Mouse (Mus musculus): Measurements from ENCODE around the gene Naa60. TPM values are rescaled to one million over a fixed set of nuclear protein-coding genes. Genes with fewer than 3 reads are reported as not detected.

Gene Naa60
- polyA plus RNA-seq, 1 experiment from 2014 or later: 89.4 TPM

- Histone ChIP-seq H3K9ac (replicated peaks; ENCODE audit: low read depth, low read length) (no peak overlapping the region), H3K4me2 (ENCODE audit: low read length) (no peak overlapping the region), H3K9me3 (ENCODE audit: control insufficient read depth, low read length) (no peaks in the 10 kb centered on the region), H3K27ac (ENCODE audit: low read length) (no peak overlapping the region), H3K4me1 (replicated peaks; ENCODE audit: control insufficient read depth, insufficient read depth, low read length) (peaks cover 12% of the 10 kb centered on the region), H3K27me3 (replicated peaks; ENCODE audit: control insufficient read depth, insufficient read depth, low read length) (no peaks in the 10 kb centered on the region), H3K36me3 (ENCODE audit: control insufficient read depth, insufficient read depth) (0 out of 2 replicates have a peak, but pooled peaks cover 2% of the 10 kb centered on the region), H3K4me3 (replicated peaks; ENCODE audit: low read length) (no peak overlapping the region)
- 94% methylated on average over 4 of the region's 4 CpGs for WGBS
- no peak for ATAC-seq
Observed at GRCm38 (mm10) chr16:3876346-3876745, 4.2 kb downstream of the Naa60 start.

DNA sequence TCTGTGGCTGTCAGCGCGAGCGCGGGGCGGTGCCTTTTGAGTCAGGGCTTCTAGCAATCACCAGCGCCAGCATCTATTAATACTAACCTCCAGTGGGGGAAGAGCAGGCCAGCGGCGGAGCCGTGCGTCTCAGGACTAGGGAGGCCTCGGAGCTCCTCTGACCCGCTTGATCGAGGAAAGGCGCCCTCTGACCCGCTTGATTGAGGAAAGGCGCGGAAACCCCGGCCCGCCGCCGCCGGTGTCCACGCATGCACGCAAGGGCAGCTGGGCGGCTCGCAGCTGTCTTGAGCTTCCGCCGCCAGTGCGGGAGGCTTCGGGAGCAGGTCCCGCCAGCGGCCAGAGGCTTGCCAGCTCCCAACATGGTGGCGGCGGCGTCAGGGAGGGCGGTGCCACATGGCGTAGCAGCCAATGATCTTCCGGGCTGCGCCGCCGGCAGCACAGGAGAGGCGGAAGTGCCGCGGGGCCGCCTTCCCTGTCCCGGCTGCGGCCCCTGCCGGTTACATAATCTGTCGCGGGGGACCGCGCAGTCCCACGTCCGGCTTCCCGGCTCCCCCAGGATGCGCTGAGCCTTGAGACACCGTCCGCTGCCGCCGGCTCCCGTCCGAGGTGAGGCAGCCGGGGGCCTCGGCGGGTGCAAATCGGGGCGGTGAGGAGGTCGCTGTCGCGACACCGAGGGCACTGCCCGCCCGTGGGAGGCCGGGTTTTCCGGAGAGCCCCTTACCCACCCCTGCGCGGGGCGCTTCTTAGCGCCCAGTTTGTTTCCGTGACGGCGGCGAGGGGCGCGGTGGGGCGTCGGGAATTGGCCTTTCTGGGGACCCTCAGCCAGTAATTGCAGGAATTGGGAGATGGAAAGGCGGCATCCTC lies 12.3 kb downstream of the Naa60 start, which contains the start of the genes Zfp597 and Gm20695:
Zfp597 (minus strand) TSS at position 361 of the 864 bp plus-strand sequence.
Gm20695 (plus strand) TSS at position 448 of the 864 bp plus-strand sequence.
- Histone ChIP-seq H3K4me3 (replicated peaks; ENCODE audit: low read length) (peak within 1 kb of the TSS; percentile 73), H3K9ac (replicated peaks; ENCODE audit: low read depth, low read length) (peak within 1 kb of the TSS; percentile 91), H3K36me3 (ENCODE audit: control insufficient read depth, insufficient read depth) (no peaks in the 10 kb centered on the region), H3K4me1 (replicated peaks; ENCODE audit: control insufficient read depth, insufficient read depth, low read length) (peaks cover 11% of the 10 kb centered on the region), H3K4me2 (ENCODE audit: low read length) (peak within 1 kb of the TSS; percentile 74), H3K27ac (ENCODE audit: low read length) (peak within 1 kb of the TSS; percentile 95), H3K27me3 (replicated peaks; ENCODE audit: control insufficient read depth, insufficient read depth, low read length) (no peaks in the 10 kb centered on the region), H3K9me3 (ENCODE audit: control insufficient read depth, low read length) (no peaks in the 10 kb centered on the region)
- peak; percentile 99 for ATAC-seq
- under 1% methylated on average over 87 of the region's 88 CpGs for WGBS

GRCm38 (mm10) chr16:3885065-3885670 lies 13.0 kb downstream of the Naa60 start:
- Histone ChIP-seq H3K9me3 (ENCODE audit: control insufficient read depth, low read length) (no peaks in the 10 kb centered on the region), H3K36me3 (ENCODE audit: control insufficient read depth, insufficient read depth) (no peaks in the 10 kb centered on the region), H3K4me2 (ENCODE audit: low read length) (peak overlapping the region; percentile 74), H3K27ac (ENCODE audit: low read length) (no peak overlapping the region; the same call in 1 of the 2 replicates), H3K4me3 (replicated peaks; ENCODE audit: low read length) (peak overlapping the region; percentile 73), H3K9ac (replicated peaks; ENCODE audit: low read depth, low read length) (peak overlapping the region; percentile 91), H3K27me3 (replicated peaks; ENCODE audit: control insufficient read depth, insufficient read depth, low read length) (no peaks in the 10 kb centered on the region), H3K4me1 (replicated peaks; ENCODE audit: control insufficient read depth, insufficient read depth, low read length) (peaks cover 11% of the 10 kb centered on the region)
- ATAC-seq: peak; percentile 15
- 2% methylated on average over 10 of the region's 10 CpGs for WGBS

- Histone ChIP-seq H3K9ac (replicated peaks; ENCODE audit: low read depth, low read length) (no peak overlapping the region), H3K27me3 (replicated peaks; ENCODE audit: control insufficient read depth, insufficient read depth, low read length) (no peaks in the 10 kb centered on the region), H3K4me2 (ENCODE audit: low read length) (no peak overlapping the region), H3K4me3 (replicated peaks; ENCODE audit: low read length) (no peak overlapping the region), H3K9me3 (ENCODE audit: control insufficient read depth, low read length) (no peaks in the 10 kb centered on the region), H3K4me1 (replicated peaks; ENCODE audit: control insufficient read depth, insufficient read depth, low read length) (no peaks in the 10 kb centered on the region), H3K36me3 (ENCODE audit: control insufficient read depth, insufficient read depth) (peaks cover 6% of the 10 kb centered on the region; the same call in 1 of the 2 replicates), H3K27ac (ENCODE audit: low read length) (no peak overlapping the region)
- ATAC-seq: no peak
- 95% methylated on average over 14 of the region's 14 CpGs for WGBS
Observed at GRCm38 (mm10) chr16:3891621-3892295, 19.6 kb downstream of the Naa60 start.

DNA sequence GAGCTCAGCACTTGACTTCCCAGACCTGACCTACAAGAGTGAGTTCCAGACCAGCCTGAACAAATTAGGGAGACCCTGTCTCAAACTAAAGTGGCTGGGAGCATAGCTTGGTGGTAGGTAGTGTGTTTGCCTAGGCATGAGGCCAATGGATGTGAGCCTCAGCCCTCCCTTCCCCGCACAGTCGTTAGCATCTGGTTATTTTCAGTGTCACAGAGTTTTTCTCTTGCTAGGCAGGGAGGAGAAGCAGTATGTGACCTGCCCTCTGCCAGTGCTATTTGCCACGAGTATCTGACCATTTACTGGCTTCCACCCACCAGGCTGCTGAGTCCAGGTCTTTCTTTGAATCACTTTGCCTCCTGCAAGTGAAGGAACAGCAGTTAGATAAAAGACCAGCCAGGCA lies 21.6 kb downstream of the Naa60 start:
- ATAC-seq: no peak
- 77% methylated on average over 3 of the region's 3 CpGs for WGBS
- H3K4me1 ChIP-seq (replicated peaks; ENCODE audit: control insufficient read depth, insufficient read depth, low read length): no peaks in the 10 kb centered on the region
- no peak overlapping the region for H3K27ac ChIP-seq (ENCODE audit: low read length)
- no peak overlapping the region for H3K9ac ChIP-seq (replicated peaks; ENCODE audit: low read depth, low read length)
- no peak overlapping the region for H3K4me3 ChIP-seq (replicated peaks; ENCODE audit: low read length)
- H3K9me3 ChIP-seq (ENCODE audit: control insufficient read depth, low read length): no peaks in the 10 kb centered on the region
- H3K4me2 ChIP-seq (ENCODE audit: low read length): no peak overlapping the region
- no peaks in the 10 kb centered on the region for H3K27me3 ChIP-seq (replicated peaks; ENCODE audit: control insufficient read depth, insufficient read depth, low read length)
- H3K36me3 ChIP-seq (ENCODE audit: control insufficient read depth, insufficient read depth): peaks cover 19% of the 10 kb centered on the region; the same call in 1 of the 2 replicates

DNA sequence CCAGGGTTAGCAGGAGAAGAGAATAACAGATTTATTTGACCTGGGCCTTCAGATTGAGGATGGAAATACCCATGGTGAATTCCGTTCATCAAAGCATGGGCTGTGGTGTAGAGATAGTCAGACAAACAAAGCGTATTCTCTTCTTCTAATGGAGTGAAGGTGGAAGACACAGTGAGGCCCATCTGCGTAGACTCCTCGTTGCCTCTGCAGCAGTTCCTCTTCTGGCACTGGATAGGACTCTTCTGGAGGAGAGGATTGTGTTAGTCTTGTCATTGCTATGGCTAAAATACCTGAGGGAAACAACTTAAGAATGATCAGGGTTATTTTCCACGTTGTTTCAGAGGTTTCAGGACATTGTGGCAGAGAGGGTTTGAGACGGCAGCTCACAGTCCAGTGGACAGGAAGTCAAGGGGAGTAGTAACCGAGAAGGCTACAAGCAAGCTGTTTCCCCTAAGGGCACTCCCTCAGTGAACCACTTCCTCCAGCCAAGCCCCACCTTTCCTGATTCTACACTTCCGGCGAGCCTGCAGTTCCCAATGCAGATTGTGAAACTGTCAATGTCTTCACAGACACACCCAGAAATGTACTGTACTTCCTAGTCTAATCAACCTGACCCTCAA lies 23.1 kb downstream of the Naa60 start:
- Histone ChIP-seq H3K4me2 (ENCODE audit: low read length) (no peak overlapping the region), H3K27ac (ENCODE audit: low read length) (no peak overlapping the region), H3K9ac (replicated peaks; ENCODE audit: low read depth, low read length) (no peak overlapping the region), H3K4me3 (replicated peaks; ENCODE audit: low read length) (no peak overlapping the region), H3K9me3 (ENCODE audit: control insufficient read depth, low read length) (no peaks in the 10 kb centered on the region), H3K36me3 (ENCODE audit: control insufficient read depth, insufficient read depth) (peaks cover 19% of the 10 kb centered on the region), H3K27me3 (replicated peaks; ENCODE audit: control insufficient read depth, insufficient read depth, low read length) (no peaks in the 10 kb centered on the region), H3K4me1 (replicated peaks; ENCODE audit: control insufficient read depth, insufficient read depth, low read length) (no peaks in the 10 kb centered on the region)
- WGBS: 89% methylated on average over 9 of the region's 9 CpGs
- no peak for ATAC-seq

GRCm38 (mm10) chr16:3896046-3896445 lies 23.9 kb downstream of the Naa60 start:
- no peaks in the 10 kb centered on the region for H3K9me3 ChIP-seq (ENCODE audit: control insufficient read depth, low read length)
- H3K4me3 ChIP-seq (replicated peaks; ENCODE audit: low read length): no peak overlapping the region
- no peak for ATAC-seq
- H3K36me3 ChIP-seq (ENCODE audit: control insufficient read depth, insufficient read depth): peaks cover 26% of the 10 kb centered on the region
- 88% methylated on average over 6 of the region's 6 CpGs for WGBS
- H3K4me2 ChIP-seq (ENCODE audit: low read length): no peak overlapping the region
- H3K9ac ChIP-seq (replicated peaks; ENCODE audit: low read depth, low read length): no peak overlapping the region
- H3K27me3 ChIP-seq (replicated peaks; ENCODE audit: control insufficient read depth, insufficient read depth, low read length): no peaks in the 10 kb centered on the region
- no peaks in the 10 kb centered on the region for H3K4me1 ChIP-seq (replicated peaks; ENCODE audit: control insufficient read depth, insufficient read depth, low read length)
- H3K27ac ChIP-seq (ENCODE audit: low read length): no peak overlapping the region

DNA sequence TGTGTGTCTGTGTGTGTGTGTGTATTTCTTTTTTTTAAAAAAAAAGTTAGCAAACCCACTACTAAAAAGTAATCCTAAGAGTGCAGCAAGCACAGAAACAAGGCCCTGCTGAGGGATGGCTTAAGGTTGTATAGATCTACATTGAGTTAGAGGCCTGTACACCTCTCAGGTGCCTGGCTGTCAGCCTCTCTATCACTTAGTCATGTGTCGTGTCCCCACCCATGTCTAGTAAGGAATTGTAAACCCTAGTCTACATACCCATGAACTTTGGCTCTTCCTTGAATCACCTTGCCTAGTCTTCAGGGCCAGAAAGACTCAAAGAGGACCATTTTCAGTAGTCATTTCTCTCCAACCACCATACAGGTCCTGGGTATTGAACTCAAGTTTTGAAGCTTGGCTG lies 24.4 kb downstream of the Naa60 start:
- Histone ChIP-seq H3K36me3 (ENCODE audit: control insufficient read depth, insufficient read depth) (peaks cover 29% of the 10 kb centered on the region), H3K4me3 (replicated peaks; ENCODE audit: low read length) (no peak overlapping the region), H3K4me2 (ENCODE audit: low read length) (no peak overlapping the region), H3K4me1 (replicated peaks; ENCODE audit: control insufficient read depth, insufficient read depth, low read length) (no peaks in the 10 kb centered on the region), H3K27me3 (replicated peaks; ENCODE audit: control insufficient read depth, insufficient read depth, low read length) (no peaks in the 10 kb centered on the region), H3K9me3 (ENCODE audit: control insufficient read depth, low read length) (no peaks in the 10 kb centered on the region), H3K27ac (ENCODE audit: low read length) (no peak overlapping the region), H3K9ac (replicated peaks; ENCODE audit: low read depth, low read length) (no peak overlapping the region)
- no peak for ATAC-seq
- WGBS: 92% methylated on average over 1 of the region's 1 CpGs

DNA sequence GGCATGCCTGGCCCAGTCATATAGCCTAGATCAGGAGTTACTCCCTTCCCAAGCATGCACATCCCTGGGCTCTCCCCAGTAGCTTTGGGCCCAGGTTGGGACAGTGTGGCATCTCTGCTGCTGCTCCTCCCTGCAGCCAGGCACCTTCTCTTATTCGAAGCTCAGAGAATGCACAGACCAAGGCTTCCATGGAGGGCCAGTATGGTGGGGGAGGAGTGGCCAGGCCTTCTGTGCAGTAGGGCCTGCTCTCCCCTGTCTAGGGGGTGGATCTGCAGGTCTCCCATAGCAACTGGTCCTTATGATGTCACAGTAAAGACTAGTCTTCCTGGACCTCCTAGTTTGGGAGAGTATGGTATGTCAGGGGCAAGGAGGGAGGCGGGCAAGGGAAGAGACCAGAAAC lies 35.3 kb downstream of the Naa60 start:
- H3K27ac ChIP-seq (ENCODE audit: low read length): no peak overlapping the region
- H3K27me3 ChIP-seq (replicated peaks; ENCODE audit: control insufficient read depth, insufficient read depth, low read length): no peaks in the 10 kb centered on the region
- no peak overlapping the region for H3K4me3 ChIP-seq (replicated peaks; ENCODE audit: low read length)
- H3K36me3 ChIP-seq (ENCODE audit: control insufficient read depth, insufficient read depth): peaks cover 11% of the 10 kb centered on the region
- H3K4me2 ChIP-seq (ENCODE audit: low read length): no peak overlapping the region
- no peak overlapping the region for H3K9ac ChIP-seq (replicated peaks; ENCODE audit: low read depth, low read length)
- no peak for ATAC-seq
- 71% methylated on average over 2 of the region's 2 CpGs for WGBS
- H3K9me3 ChIP-seq (ENCODE audit: control insufficient read depth, low read length): no peaks in the 10 kb centered on the region
- H3K4me1 ChIP-seq (replicated peaks; ENCODE audit: control insufficient read depth, insufficient read depth, low read length): peaks cover 15% of the 10 kb centered on the region

Data from forebrain, embryonic 16.5 days (tissue).